Mouse (Mus musculus) lung, postnatal 0 days (tissue): ENCODE results near the gene Gak.

Source experiments
- CTCF ChIP-seq: IDR thresholded peaks from 2 replicates; pipeline ENCODE4 v1.5.1; 2016; ENCODE audit warnings: antibody characterized with exemption, mild to moderate bottlenecking
- EP300 ChIP-seq: IDR thresholded peaks from 2 replicates; pipeline ENCODE4 v1.6.1; 2016; ENCODE audit warnings: antibody characterized with exemption, mild to moderate bottlenecking, control low read depth

DNA sequence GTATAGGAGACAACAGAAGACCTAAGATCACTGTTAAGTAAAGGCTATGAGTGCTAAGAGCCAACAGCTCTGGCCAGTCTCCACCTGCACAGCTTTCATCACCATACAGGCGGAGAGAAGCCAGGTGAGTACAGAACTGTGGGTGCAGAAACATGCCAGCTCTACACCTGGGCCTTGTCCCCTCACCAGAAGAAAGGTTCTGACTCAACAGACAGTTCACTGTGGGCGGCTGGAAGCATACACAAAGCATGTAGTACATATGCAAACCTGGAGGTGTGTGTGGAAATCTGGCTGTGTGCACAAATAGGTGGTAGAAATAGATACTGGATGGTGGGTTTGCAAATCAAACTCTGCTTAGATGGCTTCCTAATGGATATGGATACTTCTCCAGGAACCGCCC is 107.0 kb downstream of the Gak start:
- TF ChIP-seq EP300 = no peak
- TF ChIP-seq CTCF = no peak
